Mouse (Mus musculus) liver, embryonic 14.5 days (tissue): ENCODE measurements around the gene Ddb1.

Source experiments
- CTCF ChIP-seq: IDR thresholded peaks from 2 replicates; pipeline ENCODE4 v1.5.1; 2016; ENCODE audit warnings: antibody characterized with exemption, low read depth, control low read depth
- EP300 ChIP-seq: IDR thresholded peaks from 2 replicates; pipeline ENCODE4 v1.6.1; 2016; ENCODE audit warnings: antibody characterized with exemption, low read depth

- TF ChIP-seq CTCF (no peak), EP300 (no peak)
These were observed 47.7 kb upstream of the Ddb1 start for GRCm38 (mm10) chr19:10557430-10557829.
